Mouse (Mus musculus) thymus, adult 2 months (tissue): ENCODE measurements around the gene Gm44502.

ENCODE experiments used
- CTCF ChIP-seq: fragments of 200-500 bp; IDR thresholded peaks from 2 replicates; pipeline ENCODE4 v1.5.1; 2012; ENCODE audit warnings: mild to moderate bottlenecking, control low read depth, low read length, moderate library complexity, borderline replicate concordance; ENCODE audit not compliant: control insufficient read depth, poor library complexity, insufficient read depth; ENCODE audit errors: extremely low read depth
- POLR2A ChIP-seq: fragments of 200-500 bp; IDR thresholded peaks from 2 replicates; pipeline ENCODE4 v1.6.1; 2012; ENCODE audit warnings: mild to moderate bottlenecking, low read length, control low read depth, moderate library complexity; ENCODE audit not compliant: control insufficient read depth, poor library complexity, insufficient read depth; ENCODE audit errors: extremely low read depth

- no peak for TF ChIP-seq CTCF
- no peak for TF ChIP-seq POLR2A
Observed at GRCm38 (mm10) chr15:89465052-89465451, 35.6 kb upstream of the Gm44502 start.
